Mouse (Mus musculus) bone marrow, adult 2 months (tissue): ENCODE measurements around the gene Ankrd28.

Source experiments
- CTCF ChIP-seq: fragments of 200-500 bp; IDR thresholded peaks from 2 replicates; pipeline ENCODE4 v1.5.1; 2011; ENCODE audit warnings: low read length, control low read depth; ENCODE audit not compliant: control insufficient read depth, insufficient read depth
- POLR2A ChIP-seq: fragments of 200-500 bp; IDR thresholded peaks from 2 replicates; pipeline ENCODE4 v1.6.1; 2011; ENCODE audit warnings: low read depth, mild to moderate bottlenecking, control low read depth, low read length, borderline replicate concordance; ENCODE audit not compliant: control insufficient read depth

DNA sequence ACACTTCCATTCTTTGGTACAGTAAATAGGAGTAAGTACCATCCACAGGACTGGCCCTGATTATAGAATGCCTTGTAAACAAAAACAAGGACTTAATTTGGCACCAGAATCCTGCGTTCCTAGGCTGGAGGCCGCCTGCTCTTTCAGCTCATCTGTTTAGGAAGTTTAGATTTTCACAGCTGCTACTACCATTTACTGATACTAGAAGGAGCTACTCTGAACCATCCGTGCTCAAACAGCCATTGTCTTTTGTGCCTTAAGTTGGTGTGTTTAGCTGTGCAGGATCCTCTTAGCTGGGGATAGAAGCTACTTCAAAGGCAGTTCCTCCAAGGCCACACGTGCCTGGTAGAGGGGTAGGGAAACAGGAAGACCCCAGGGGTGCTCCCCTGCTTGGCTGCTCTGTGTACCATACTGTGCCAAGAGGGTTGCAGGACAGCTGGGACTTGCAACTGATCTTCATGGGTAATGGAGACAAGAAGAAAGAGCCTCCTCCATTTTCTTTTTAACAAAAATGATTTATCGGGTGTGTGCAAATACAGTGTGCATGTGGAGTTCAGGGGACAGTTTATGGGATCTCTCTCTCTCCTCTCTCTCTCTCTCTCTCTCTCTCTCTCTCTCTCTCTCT, 148.4 kb downstream of the Ankrd28 start:
- TF ChIP-seq CTCF (no peak), POLR2A (no peak)
